Mouse (Mus musculus): ENCODE data around the gene Sac3d1.

DNA sequence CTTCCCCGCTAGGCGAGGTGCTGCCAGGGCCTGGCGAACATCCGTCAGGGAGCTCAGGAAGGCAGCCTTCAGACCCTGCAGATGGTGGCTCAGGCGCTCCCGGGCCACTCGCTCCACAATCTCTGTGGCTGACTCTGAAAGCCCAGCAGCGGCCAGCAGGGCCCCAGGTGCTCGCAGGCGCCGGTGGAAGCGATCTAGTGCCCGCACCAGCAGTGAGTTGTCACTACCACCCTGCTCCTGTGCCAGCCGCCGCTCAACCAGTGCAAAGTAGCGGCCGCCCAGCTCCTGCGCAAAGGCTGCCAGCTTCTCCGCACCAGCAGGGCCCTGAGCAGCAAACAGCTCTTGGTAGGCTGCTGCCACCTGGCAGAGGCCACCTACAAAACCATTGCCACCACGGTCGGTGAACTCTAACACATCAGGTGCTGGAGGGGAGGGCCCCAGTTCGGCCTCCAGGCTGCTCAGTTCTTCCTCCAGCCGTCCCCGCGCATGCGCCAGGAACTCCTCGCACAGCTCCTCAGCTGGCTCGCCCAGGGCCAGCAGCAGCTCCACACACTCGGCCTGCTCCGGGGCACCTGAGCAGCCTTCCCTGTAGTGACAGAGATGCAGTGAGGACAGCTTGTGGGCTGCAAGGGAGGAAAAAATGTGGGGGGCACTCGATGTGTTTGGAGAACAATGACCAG lies 47.7 kb downstream of the Sac3d1 start:
- TF ChIP-seq CTCF (IDR thresholded peaks at IDR 0.05; ENCODE audit: insufficient read depth, low read depth, low read length) (no peak), POLR2A (IDR thresholded peaks at IDR 0.05; ENCODE audit: insufficient read depth, low read depth, low read length) (no peak)

Measured in olfactory bulb, adult 2 months (tissue).